Mouse (Mus musculus) C2C12 (cell line): ENCODE data around the gene Plekhm1. TPM values are rescaled to one million over a fixed set of nuclear protein-coding genes. Genes with fewer than 3 reads are reported as not detected.

Experiments used
- H3K27me3 ChIP-seq: one replicate; pipeline ENCODE4 v1.6.1; 2011; ENCODE audit not compliant: control insufficient read depth, insufficient read depth, insufficient read length
- H3K36me3 ChIP-seq: one replicate; pipeline ENCODE4 v1.6.1; 2011; ENCODE audit not compliant: control insufficient read depth, insufficient read depth
- H3K4me3 ChIP-seq: one replicate; pipeline ENCODE4 v1.5.1; 2011; ENCODE audit warnings: mild to moderate bottlenecking, control low read depth; ENCODE audit not compliant: poor library complexity, insufficient read depth, severe bottlenecking
- H3K79me2 ChIP-seq: one replicate; pipeline ENCODE4 v1.6.1; 2011; ENCODE audit not compliant: control insufficient read depth, insufficient read depth
- H3K79me3 ChIP-seq: one replicate; pipeline ENCODE4 v1.6.1; 2011; ENCODE audit warnings: low read depth, control low read depth
- H3ac ChIP-seq: one replicate; pipeline ENCODE3; 2011; ENCODE audit warnings: low read depth; ENCODE audit not compliant: control insufficient read depth, insufficient read length
- CEBPB ChIP-seq: IDR thresholded peaks from one replicate; pipeline ENCODE4 v1.6.1; 2011; ENCODE audit warnings: low read depth, mild to moderate bottlenecking, control low read depth, moderate library complexity
- CTCF ChIP-seq: IDR thresholded peaks from one replicate; pipeline ENCODE4 v1.5.1; 2011; ENCODE audit not compliant: control insufficient read depth, insufficient read depth, insufficient read length
- FOSL1 ChIP-seq: IDR thresholded peaks from one replicate; pipeline ENCODE4 v1.8.0; 2011; ENCODE audit warnings: mild to moderate bottlenecking, low read length; ENCODE audit not compliant: poor library complexity, insufficient read depth, severe bottlenecking
- MAX ChIP-seq: IDR thresholded peaks from one replicate; pipeline ENCODE4 v1.6.1; 2011; ENCODE audit warnings: mild to moderate bottlenecking, control low read depth
- MYOD1 ChIP-seq: IDR thresholded peaks from one replicate; pipeline ENCODE4 v1.6.1; 2011; ENCODE audit warnings: low read depth; ENCODE audit not compliant: control insufficient read depth, insufficient read length
- MYOG ChIP-seq: IDR thresholded peaks from one replicate; pipeline ENCODE4 v1.6.1; 2011; ENCODE audit not compliant: control insufficient read depth, insufficient read length; ENCODE audit errors: extremely low read depth
- USF1 ChIP-seq: IDR thresholded peaks from one replicate; pipeline ENCODE4 v1.6.1; 2011; ENCODE audit warnings: low read depth, mild to moderate bottlenecking, control low read depth, moderate library complexity
- polyA plus RNA-seq: library from polyadenylated mRNA; unstranded; fragments of >200 nt; fragmentation: generic; extraction: Trizol; gene quantifications from one replicate; pipeline ENCODE4 v1.2.1, GENCODE M21; 2012; ENCODE audit warnings: missing spikeins

The Plekhm1 gene
- polyA plus RNA-seq, 1 experiment: 7.1 TPM

- Histone ChIP-seq H3K27me3 (peaks cover 12% of the 10 kb centered on the region), H3ac (no peak overlapping the region), H3K4me3 (no peak overlapping the region), H3K79me2 (no peaks in the 10 kb centered on the region), H3K36me3 (no peaks in the 10 kb centered on the region), H3K79me3 (no peaks in the 10 kb centered on the region)
- no peak for TF ChIP-seq USF1
- TF ChIP-seq MYOG: no peak
- no peak for TF ChIP-seq CEBPB
- TF ChIP-seq FOSL1: no peak
- no peak for TF ChIP-seq CTCF
- no peak for TF ChIP-seq MAX
- no peak for TF ChIP-seq MYOD1
Observed at GRCm38 (mm10) chr11:103355251-103355650, 57.2 kb downstream of the Plekhm1 start.

DNA sequence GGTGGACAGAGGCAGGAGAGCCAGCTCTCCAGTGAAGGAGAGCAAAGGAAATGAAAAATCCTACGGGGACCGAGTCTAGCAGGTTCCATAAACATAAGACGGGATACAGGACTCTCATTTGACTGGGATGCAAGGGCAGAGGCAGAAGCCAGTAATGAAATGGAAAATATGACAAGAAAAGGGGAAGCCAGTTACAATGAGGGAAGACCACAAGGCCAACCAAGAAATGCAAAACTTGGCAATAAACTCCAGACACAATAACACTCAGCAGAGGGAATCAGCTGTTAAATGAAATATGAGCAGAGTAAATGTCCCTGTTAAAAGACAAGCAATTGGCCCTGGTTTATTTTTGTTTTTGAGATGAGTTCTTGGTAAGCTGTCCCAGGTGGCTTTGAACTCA, 58.5 kb downstream of the Plekhm1 start:
- no peaks in the 10 kb centered on the region for H3K79me2 ChIP-seq
- no peak for TF ChIP-seq CTCF
- no peak for TF ChIP-seq FOSL1
- TF ChIP-seq MYOD1: no peak
- no peak for TF ChIP-seq MYOG
- no peak for TF ChIP-seq CEBPB
- TF ChIP-seq USF1: no peak
- TF ChIP-seq MAX: no peak
- H3K36me3 ChIP-seq: no peaks in the 10 kb centered on the region
- H3K27me3 ChIP-seq: peaks cover 12% of the 10 kb centered on the region
- no peaks in the 10 kb centered on the region for H3K79me3 ChIP-seq
- no peak overlapping the region for H3ac ChIP-seq
- H3K4me3 ChIP-seq: no peak overlapping the region

DNA sequence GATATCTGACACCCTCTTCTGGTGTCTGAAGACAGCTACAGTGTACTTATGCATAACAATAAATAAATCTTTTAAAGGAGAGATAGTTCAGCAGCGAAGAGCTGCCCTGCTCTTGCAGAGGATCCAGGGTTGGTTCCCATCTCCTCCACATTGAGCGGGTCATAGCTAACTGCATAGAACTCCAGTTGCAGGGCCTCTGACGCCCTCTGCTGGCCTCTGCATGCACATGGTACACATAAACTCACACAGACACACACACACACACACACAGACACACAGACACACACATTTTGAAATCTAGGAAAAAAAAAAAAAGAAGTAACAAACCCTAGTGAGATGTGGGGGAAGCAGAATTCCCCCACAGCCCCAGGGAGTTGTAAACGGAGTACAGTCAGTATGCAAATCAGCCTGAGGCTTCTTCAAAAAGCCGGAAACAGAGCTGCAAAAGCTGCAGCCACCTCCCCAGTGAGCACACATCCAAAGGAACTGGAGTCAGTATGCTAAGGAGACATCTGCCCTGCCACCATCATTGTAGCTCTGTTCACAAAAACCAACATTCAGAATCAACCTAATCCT, 60.2 kb downstream of the Plekhm1 start:
- H3ac ChIP-seq: no peak overlapping the region
- TF ChIP-seq USF1 (no peak), FOSL1 (no peak), MAX (no peak), CEBPB (no peak), CTCF (no peak), MYOD1 (no peak), MYOG (no peak)

GRCm38 (mm10) chr11:103350711-103351315, 61.7 kb downstream of the Plekhm1 start:
- no peak overlapping the region for H3K4me3 ChIP-seq
- H3K36me3 ChIP-seq: no peaks in the 10 kb centered on the region
- H3K79me3 ChIP-seq: no peaks in the 10 kb centered on the region
- H3K27me3 ChIP-seq: no peaks in the 10 kb centered on the region
- TF ChIP-seq USF1 (no peak), FOSL1 (no peak), MAX (no peak), MYOD1 (no peak)
- H3K79me2 ChIP-seq: no peaks in the 10 kb centered on the region
- H3ac ChIP-seq: no peak overlapping the region

More for the DNA sequence above, 60.2 kb downstream of the Plekhm1 start:
- Histone ChIP-seq H3K79me3 (no peaks in the 10 kb centered on the region), H3K79me2 (no peaks in the 10 kb centered on the region), H3K4me3 (no peak overlapping the region), H3K27me3 (peaks cover 7% of the 10 kb centered on the region), H3K36me3 (no peaks in the 10 kb centered on the region)

DNA sequence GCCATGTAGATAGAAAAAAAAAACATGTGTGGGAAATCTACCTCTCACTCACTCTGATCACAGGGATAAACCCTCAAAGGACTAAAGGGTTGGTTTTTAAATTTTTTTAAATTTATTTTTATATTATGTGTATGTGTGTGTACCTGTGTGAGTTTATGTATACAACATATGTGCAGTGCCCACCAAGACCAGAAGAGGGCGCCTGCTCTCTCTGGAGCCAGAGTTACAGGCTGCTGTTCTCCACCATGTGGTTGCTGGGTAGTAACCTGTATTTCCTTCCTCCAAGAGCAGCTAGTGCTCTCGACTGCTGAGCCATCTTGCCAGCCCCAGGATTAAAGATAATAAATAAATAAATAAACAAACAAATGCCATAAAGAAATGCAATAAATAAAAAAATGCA, 62.8 kb downstream of the Plekhm1 start:
- Histone ChIP-seq H3K4me3 (no peak overlapping the region), H3K27me3 (no peaks in the 10 kb centered on the region), H3K36me3 (no peaks in the 10 kb centered on the region), H3K79me2 (no peaks in the 10 kb centered on the region), H3ac (no peak overlapping the region), H3K79me3 (no peaks in the 10 kb centered on the region)
- TF ChIP-seq MYOD1 (no peak), CTCF (no peak), MAX (no peak), USF1 (no peak), FOSL1 (no peak), CEBPB (no peak), MYOG (no peak)
